Mouse (Mus musculus) neural tube, embryonic 15.5 days (tissue): ENCODE data around the gene AU040320. TPM values are rescaled to one million over a fixed set of nuclear protein-coding genes. Genes with fewer than 3 reads are reported as not detected.
A peak's percentile ranks its signal among the peaks of the same experiment; 100 is the strongest.

Experiments used
- ATAC-seq: fragments of 200-750 bp; cut with Nextera tagmentation; 2 replicates; pipeline ENCODE4 v1.8.0; 2017; ENCODE audit warnings: mild to moderate bottlenecking, moderate TSS enrichment, moderate library complexity; ENCODE audit not compliant: low FRiP score
- H3K27ac ChIP-seq: fragments of 300-500 bp; sonication (generic); replicated peaks from 2 replicates; pipeline ENCODE4 v1.5.1; 2015; ENCODE audit warnings: mild to moderate bottlenecking, inconsistent platforms
- H3K27me3 ChIP-seq: fragments of 300-500 bp; sonication (generic); replicated peaks from 2 replicates; pipeline ENCODE4 v1.6.1; 2015; ENCODE audit warnings: inconsistent platforms
- H3K36me3 ChIP-seq: fragments of 300-500 bp; sonication (generic); 2 replicates; pipeline ENCODE4 v1.6.1; 2015; ENCODE audit warnings: inconsistent platforms
- H3K4me1 ChIP-seq: fragments of 300-500 bp; sonication (generic); 2 replicates; pipeline ENCODE4 v1.6.1; 2015; ENCODE audit warnings: inconsistent platforms
- H3K4me2 ChIP-seq: fragments of 300-500 bp; sonication (generic); 2 replicates; pipeline ENCODE4 v1.6.1; 2015; ENCODE audit warnings: inconsistent platforms, mild to moderate bottlenecking, moderate library complexity
- H3K4me3 ChIP-seq: fragments of 300-500 bp; sonication (generic); replicated peaks from 2 replicates; pipeline ENCODE4 v1.5.1; 2015; ENCODE audit warnings: mild to moderate bottlenecking, inconsistent platforms
- H3K9ac ChIP-seq: fragments of 300-500 bp; sonication (generic); replicated peaks from 2 replicates; pipeline ENCODE4 v1.6.1; 2015; ENCODE audit warnings: mild to moderate bottlenecking, inconsistent platforms
- H3K9me3 ChIP-seq: fragments of 300-500 bp; sonication (generic); replicated peaks from 2 replicates; pipeline ENCODE4 v1.6.1; 2016; ENCODE audit warnings: inconsistent platforms
- WGBS: fragments of 180-500 bp; shearing (Covaris S2); methylation state at CpG from one replicate; pipeline ENCODE4 v1.1.7; 2015; ENCODE audit warnings: mixed read lengths; 5-methylcytosine and 5-hydroxymethylcytosine counted together
- polyA plus RNA-seq: library from polyadenylated mRNA; unstranded; fragments of >200 nt; fragmentation: Nextera tagmentation; extraction: Ambion mirVana; gene quantifications from 2 replicates; pipeline ENCODE4 v1.2.1, GENCODE M21; 2015

AU040320 gene
- polyA plus RNA-seq, 1 experiment from 2014 or later, result 41.7 TPM

DNA sequence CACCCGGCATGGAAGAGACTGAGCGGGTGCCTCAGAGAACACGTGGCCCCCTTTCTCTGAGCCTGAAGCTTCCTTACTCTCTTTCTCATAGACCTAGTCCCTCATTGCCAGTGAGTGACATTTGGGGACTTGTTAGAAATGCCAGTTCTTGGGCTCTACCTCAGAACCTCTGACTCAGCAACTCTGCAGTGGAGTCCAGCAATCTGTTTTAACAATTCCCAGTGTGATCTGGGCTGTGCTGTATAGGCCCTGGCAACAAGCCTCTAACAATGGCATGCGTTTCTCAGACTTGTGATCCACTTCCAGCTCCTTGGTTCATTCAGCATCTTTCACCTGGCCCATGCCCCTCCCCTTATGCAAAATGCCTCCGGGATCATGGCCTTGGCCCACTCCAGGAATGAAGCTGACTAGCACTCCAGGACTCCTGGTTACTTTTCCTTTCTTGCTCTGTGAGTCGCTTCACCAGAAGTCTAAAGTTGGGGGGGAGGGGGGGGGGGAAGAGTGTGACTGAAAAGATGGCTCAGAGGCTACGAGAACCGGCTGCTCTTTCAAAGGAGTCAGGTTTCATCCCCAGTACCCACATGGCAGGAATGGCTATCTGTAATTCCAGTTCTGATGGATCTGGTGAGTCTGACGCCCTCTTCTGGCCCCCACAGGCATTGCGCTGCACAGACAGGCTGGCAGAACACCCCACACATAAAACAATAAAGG, 13.2 kb upstream of the AU040320 start:
- Histone ChIP-seq H3K4me3 (no peak overlapping the region), H3K27ac (no peak overlapping the region), H3K4me2 (no peak overlapping the region), H3K9me3 (no peaks in the 10 kb centered on the region), H3K36me3 (peaks cover 18% of the 10 kb centered on the region), H3K9ac (no peak overlapping the region), H3K27me3 (peaks cover 61% of the 10 kb centered on the region), H3K4me1 (peaks cover 20% of the 10 kb centered on the region)
- ATAC-seq, result no peak
- WGBS, result 24% methylated on average over 10 of the region's 10 CpGs

DNA sequence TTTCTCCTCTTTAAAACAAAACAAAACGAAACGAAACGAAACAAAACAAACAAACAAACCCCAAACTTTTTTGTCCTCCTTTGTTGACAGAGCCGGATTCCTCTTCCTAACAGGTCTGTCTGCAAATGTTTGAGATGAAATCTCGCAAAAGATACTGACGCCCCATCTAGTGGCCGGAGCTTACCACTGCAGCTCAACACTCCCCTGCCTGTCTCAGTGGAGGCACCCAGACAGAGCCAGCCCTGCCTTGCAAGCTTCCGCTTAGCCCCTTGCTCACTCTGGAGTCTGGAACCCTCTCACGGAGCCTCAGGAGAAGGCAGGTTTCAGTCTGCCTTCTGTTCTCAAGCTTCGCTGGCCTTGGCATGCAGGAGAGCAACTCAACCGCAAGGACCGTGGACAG, 11.9 kb upstream of the AU040320 start:
- peak overlapping the region; percentile 28; the same call in 1 of the 2 replicates for H3K9ac ChIP-seq

DNA sequence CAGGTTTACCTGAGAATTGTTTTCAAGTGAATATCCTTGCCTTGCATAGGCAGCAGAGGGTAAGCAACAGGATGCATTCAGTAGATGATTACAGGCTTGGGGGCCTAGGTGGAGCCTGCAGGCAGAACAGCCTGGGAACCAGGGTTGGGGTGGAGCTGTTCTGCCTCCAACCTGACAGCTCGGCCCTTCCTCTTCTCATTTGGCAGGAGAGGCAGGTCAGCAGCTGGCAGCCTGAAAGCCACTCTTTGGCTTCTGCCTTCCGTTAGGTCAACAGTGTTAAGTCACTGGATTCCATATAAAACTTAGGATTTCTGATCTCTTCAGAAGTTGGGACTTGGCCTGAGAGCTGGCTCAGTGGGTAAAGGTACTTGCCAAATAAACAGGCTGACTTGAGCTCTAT, 10.4 kb upstream of the AU040320 start:
- WGBS, result 66% methylated on average over 2 of the region's 2 CpGs
- no peak overlapping the region for H3K9ac ChIP-seq
- H3K36me3 ChIP-seq, result peaks cover 39% of the 10 kb centered on the region
- H3K4me2 ChIP-seq, result no peak overlapping the region
- no peak for ATAC-seq
- H3K4me1 ChIP-seq, result peaks cover 12% of the 10 kb centered on the region
- H3K9me3 ChIP-seq, result no peaks in the 10 kb centered on the region
- no peak overlapping the region for H3K27ac ChIP-seq
- peaks cover 33% of the 10 kb centered on the region for H3K27me3 ChIP-seq
- H3K4me3 ChIP-seq, result no peak overlapping the region

More for the DNA sequence above, 11.9 kb upstream of the AU040320 start:
- Histone ChIP-seq H3K27me3 (peaks cover 48% of the 10 kb centered on the region), H3K27ac (no peak overlapping the region), H3K4me3 (no peak overlapping the region), H3K36me3 (peaks cover 29% of the 10 kb centered on the region), H3K4me2 (peak overlapping the region; percentile 32), H3K4me1 (peaks cover 7% of the 10 kb centered on the region), H3K9me3 (no peaks in the 10 kb centered on the region)
- ATAC-seq, result 0 out of 2 replicates have a peak, but pooled peaks have one; percentile 67
- WGBS, result 7% methylated on average over 12 of the region's 12 CpGs

DNA sequence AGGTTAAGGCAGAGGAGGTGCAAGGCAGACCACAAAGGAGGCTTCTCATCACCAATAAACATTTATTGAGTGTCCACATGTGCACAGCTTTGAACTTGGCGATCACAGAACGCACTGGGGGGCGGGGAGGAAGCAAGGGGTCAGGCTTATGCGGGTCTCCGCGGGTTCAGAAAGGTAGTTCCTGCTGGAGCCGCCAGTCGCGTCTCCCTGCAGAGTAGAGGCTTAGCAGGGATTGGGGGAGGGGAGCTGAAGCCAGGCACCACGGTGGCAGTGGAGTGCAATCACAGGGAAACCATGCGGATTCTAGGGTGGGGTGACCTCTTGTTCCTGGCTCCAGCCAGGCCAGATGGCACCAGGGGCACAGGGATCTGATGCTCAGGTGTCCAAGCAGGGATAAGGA, 9.6 kb upstream of the AU040320 start:
- Histone ChIP-seq H3K27me3 (peaks cover 25% of the 10 kb centered on the region), H3K4me1 (peaks cover 19% of the 10 kb centered on the region), H3K4me2 (no peak overlapping the region), H3K36me3 (peaks cover 46% of the 10 kb centered on the region), H3K27ac (no peak overlapping the region), H3K9me3 (no peaks in the 10 kb centered on the region), H3K9ac (no peak overlapping the region), H3K4me3 (no peak overlapping the region)
- ATAC-seq, result no peak
- WGBS, result 11% methylated on average over 11 of the region's 11 CpGs

DNA sequence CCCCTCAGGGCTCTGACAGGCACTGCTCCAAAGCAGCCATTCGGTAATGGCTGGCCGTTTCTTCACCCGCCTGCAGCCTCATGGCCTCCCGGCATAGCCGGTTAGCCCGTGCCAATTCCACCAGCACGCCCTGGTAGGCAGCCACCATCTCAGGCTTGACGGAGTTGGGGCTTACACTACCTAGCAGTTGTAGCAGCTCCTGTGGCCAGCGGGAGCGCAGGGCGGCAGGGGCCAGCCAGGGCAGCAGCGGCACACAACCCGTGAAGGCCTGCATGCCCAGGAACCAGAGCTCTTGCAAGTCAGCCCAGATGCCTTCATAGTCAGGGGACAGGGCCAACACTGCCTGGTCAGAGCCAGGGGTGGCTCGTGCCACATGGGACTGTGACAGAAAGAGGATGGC, 8.5 kb upstream of the AU040320 start:
- peaks cover 54% of the 10 kb centered on the region for H3K36me3 ChIP-seq
- 85% methylated on average over 14 of the region's 14 CpGs for WGBS
- no peak overlapping the region for H3K27ac ChIP-seq
- peaks cover 15% of the 10 kb centered on the region for H3K27me3 ChIP-seq
- no peaks in the 10 kb centered on the region for H3K9me3 ChIP-seq
- peaks cover 30% of the 10 kb centered on the region for H3K4me1 ChIP-seq
- no peak overlapping the region for H3K4me3 ChIP-seq
- no peak overlapping the region for H3K9ac ChIP-seq
- no peak for ATAC-seq
- H3K4me2 ChIP-seq, result no peak overlapping the region

DNA sequence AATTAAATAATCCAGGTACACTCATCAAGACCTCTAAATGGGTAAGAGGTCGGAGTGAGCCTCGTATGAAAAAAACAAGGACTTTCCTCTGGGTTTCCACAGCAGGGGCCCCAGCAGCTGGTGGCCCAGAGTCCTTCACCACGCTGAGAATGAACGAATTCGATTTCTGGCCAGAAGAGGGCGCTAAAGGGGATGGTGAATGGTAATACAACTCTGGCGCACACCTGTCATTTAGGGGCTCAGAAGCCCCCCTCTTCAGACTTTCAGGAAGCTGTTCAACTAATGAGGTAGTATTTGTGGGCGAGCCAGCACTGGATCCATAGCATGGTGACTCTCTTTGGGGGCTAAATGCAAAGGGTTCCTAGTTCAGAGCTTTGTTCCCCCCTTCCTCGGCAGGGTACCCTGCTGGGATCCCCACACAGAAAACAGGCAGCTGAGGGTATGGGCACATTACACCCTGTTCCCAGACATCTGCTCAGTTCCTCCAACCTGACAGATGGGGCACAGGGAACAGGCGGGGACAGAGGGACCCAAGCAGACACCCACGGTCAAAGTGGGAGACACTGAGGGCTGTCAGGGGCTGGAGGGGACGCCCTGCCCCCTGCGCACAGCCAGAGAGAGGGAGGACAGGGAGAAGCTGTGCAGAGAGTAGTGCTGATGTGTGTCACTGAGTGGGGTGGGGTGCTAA, 7.7 kb upstream of the AU040320 start:
- Histone ChIP-seq H3K36me3 (peaks cover 57% of the 10 kb centered on the region), H3K4me1 (peaks cover 39% of the 10 kb centered on the region)

DNA sequence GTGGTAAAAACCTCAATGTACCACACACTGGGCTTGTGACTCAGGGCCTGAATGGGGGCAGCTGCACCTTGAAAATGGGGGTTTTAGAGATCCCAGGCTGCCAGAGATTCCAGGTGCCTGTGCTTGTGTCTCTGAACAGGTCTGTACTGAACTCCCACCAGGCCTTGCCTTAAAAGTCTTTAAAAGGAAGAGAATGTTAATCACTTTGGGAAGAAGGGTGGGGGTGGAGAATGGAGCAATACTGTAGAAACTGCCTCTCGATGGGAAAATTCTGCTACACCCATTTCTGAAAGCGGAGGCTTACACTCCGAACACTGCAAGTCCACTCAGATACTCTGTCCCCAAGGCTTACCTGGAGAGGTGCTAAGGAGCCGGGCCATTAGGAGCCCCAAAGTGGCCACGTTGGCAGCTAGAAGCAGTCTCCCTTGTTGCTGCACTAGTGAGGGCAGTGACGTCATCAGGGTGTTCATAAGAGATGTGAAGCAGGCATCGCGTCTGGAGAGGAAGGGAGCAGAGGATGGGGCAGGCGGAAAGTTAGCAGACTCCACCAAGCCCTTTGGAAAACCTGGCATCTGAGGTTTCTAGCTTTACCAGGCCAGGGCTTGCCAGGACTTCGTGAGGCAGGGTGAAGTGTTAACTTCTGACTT, 7.0 kb upstream of the AU040320 start:
- Histone ChIP-seq H3K27me3 (peaks cover 11% of the 10 kb centered on the region), H3K4me3 (no peak overlapping the region), H3K36me3 (peaks cover 57% of the 10 kb centered on the region), H3K4me1 (peaks cover 42% of the 10 kb centered on the region), H3K9ac (no peak overlapping the region), H3K27ac (no peak overlapping the region), H3K9me3 (no peaks in the 10 kb centered on the region), H3K4me2 (no peak overlapping the region)
- ATAC-seq, result no peak
- 81% methylated on average over 10 of the region's 10 CpGs for WGBS

More for the DNA sequence above, 7.7 kb upstream of the AU040320 start:
- Histone ChIP-seq H3K4me2 (no peak overlapping the region), H3K27me3 (peaks cover 13% of the 10 kb centered on the region), H3K4me3 (no peak overlapping the region), H3K9me3 (no peaks in the 10 kb centered on the region), H3K27ac (no peak overlapping the region), H3K9ac (no peak overlapping the region)
- WGBS, result 31% methylated on average over 13 of the region's 13 CpGs
- no peak for ATAC-seq

DNA sequence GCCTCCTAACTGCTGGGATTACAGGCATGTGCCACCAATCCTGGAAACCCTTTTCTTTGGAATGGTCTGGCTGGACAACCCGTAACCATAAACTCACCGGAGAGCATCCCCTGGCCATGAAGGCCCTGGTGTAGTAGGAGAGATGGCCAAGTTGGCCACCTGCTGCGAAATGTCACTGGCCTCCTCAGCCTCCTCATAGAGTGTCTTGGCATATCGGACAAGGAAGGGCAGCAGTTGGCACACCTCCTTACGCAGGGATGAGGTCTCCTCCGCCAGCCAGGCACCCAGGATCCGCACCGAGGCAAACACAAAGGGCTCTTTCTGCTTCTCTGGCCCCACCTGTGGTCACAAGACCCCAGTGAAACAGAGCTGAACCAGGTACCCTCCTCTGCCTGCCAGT, 5.0 kb upstream of the AU040320 start:
- ATAC-seq, result no peak
- Histone ChIP-seq H3K27ac (no peak overlapping the region), H3K36me3 (peaks cover 57% of the 10 kb centered on the region), H3K9me3 (no peaks in the 10 kb centered on the region), H3K27me3 (peaks cover 4% of the 10 kb centered on the region), H3K9ac (no peak overlapping the region), H3K4me2 (peak overlapping the region; percentile 70), H3K4me1 (peaks cover 48% of the 10 kb centered on the region), H3K4me3 (no peak overlapping the region; the same call in 1 of the 2 replicates)
- WGBS, result 93% methylated on average over 8 of the region's 8 CpGs

DNA sequence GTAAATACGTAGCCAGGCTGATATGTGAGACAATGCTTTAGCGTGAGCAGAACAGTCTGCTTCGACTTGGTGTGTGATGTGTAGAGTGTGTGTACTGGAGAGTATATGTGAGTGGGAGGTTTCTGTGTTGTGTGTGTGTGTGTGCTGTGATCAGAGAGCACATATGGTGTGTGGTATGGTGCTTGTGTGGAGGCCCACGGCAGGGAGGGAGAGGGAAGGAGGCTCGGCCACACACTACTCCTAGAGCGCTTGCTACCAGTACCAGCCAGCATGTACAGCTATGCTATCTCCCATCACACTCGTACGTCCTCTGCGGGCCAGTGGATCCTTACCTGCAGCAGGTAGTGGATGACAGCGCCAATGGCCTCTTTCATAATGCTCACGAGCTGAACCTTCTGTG, 3.8 kb upstream of the AU040320 start:
- Histone ChIP-seq H3K27me3 (peaks cover 3% of the 10 kb centered on the region), H3K4me1 (peaks cover 52% of the 10 kb centered on the region), H3K27ac (no peak overlapping the region), H3K9ac (peak overlapping the region; percentile 29; the same call in 1 of the 2 replicates), H3K9me3 (no peaks in the 10 kb centered on the region), H3K4me3 (peak overlapping the region; percentile 8), H3K36me3 (peaks cover 45% of the 10 kb centered on the region), H3K4me2 (peak overlapping the region; percentile 70)
- WGBS, result 80% methylated on average over 11 of the region's 11 CpGs
- no peak for ATAC-seq

DNA sequence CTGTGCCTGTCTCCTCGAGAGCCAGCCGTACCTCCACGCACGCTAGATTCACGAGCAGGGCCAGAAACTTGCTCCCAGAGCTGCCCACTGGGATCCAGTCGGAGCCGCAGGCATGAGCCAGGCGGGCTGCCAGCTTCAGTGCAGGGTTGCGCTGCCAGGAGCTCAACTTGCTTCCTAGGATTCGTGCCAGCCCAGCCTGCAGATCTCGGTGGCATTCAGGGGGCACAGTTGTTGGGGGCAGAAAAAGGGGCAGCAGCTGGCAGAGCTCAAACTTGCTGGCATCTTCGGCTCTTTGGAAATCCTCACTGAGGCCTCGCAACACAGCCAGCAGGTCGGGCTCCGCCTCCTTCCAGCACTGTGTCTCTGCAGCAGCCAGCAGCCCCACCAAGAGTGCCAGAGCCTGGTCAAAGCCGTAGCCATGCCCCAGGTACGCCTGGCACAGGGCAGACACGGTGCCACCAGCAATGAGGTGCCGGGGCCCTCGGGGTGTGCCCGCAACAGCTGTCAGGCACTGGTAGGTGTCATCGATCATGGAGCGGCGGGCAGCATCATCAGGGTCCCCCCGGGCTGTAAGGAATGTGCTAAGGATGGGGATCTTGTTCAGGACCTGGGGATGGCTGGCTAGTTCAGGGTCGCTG, 3.2 kb upstream of the AU040320 start:
- Histone ChIP-seq H3K27me3 (no peaks in the 10 kb centered on the region), H3K4me3 (peak overlapping the region; percentile 8), H3K9ac (peak overlapping the region; percentile 29; the same call in 1 of the 2 replicates), H3K4me2 (peak overlapping the region; percentile 70), H3K36me3 (peaks cover 39% of the 10 kb centered on the region), H3K27ac (peak overlapping the region; percentile 68), H3K9me3 (no peaks in the 10 kb centered on the region), H3K4me1 (peaks cover 58% of the 10 kb centered on the region)
- no peak for ATAC-seq
- WGBS, result 76% methylated on average over 26 of the region's 26 CpGs

DNA sequence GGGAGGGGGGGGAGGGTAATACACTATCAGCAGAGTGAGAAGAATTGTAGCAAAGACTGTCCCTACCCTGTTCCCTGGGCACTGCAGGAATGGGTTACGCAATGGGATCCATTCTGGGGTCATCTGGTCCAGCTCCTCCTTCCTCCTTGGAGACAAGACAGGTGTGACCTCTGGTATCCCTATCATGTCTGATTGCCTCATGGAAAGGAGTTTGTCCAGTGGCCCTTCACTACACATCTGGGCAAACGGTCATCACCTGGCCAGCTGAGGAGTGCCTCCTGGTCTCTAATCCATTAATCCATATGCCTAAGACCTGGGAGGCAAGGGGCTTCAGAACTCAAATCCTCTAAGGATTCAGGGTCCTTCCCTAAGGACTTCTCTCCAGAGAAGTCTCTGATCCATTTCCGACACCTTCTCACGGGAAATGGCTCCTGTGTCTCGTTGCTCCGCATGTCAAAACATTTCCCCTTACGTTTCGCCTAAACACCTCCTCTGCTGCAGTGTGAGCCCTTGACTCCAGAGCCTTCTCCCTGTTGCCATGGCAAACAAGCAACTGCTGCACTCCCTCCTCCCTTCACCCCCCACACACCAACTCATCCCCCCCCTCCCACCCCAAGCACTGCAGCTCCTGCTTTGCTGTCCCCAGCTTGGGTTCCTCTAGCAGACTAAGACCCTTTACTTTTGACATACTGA, 2.3 kb upstream of the AU040320 start:
- 0 out of 2 replicates have a peak overlapping the region, but pooled peaks have one; percentile 68 for H3K27ac ChIP-seq
- H3K36me3 ChIP-seq, result peaks cover 32% of the 10 kb centered on the region
- H3K4me2 ChIP-seq, result peak overlapping the region; percentile 70
- H3K9ac ChIP-seq, result peak overlapping the region; percentile 87
- H3K9me3 ChIP-seq, result no peaks in the 10 kb centered on the region
- H3K4me1 ChIP-seq, result peaks cover 62% of the 10 kb centered on the region
- H3K27me3 ChIP-seq, result no peaks in the 10 kb centered on the region
- H3K4me3 ChIP-seq, result peak overlapping the region; percentile 65
- 74% methylated on average over 8 of the region's 8 CpGs for WGBS
- no peak for ATAC-seq
